Mouse (Mus musculus) G1E (cell line): ENCODE data around the gene Myo15. TPM values are rescaled to one million over a fixed set of nuclear protein-coding genes. Genes with fewer than 3 reads are reported as not detected.
A peak's percentile ranks its signal among the peaks of the same experiment; 100 is the strongest.

Experiments
- ATAC-seq: 2 replicates; pipeline ENCODE4 v1.8.0; 2016; ENCODE audit warnings: mild to moderate bottlenecking; ENCODE audit not compliant: insufficient number of reproducible peaks, poor library complexity, low FRiP score, severe bottlenecking; ENCODE audit errors: extremely low read depth
- DNase-seq: peaks from one replicate; pipeline ENCODE4 v3.0.0; 2012; ENCODE audit warnings: low spot score
- H3K27me3 ChIP-seq: 2 replicates; pipeline ENCODE4 v1.6.1; 2012; ENCODE audit warnings: mild to moderate bottlenecking, low read length, inconsistent platforms; ENCODE audit not compliant: insufficient read depth
- H3K36me3 ChIP-seq: replicated peaks from 2 replicates; pipeline ENCODE3; 2012; ENCODE audit warnings: mild to moderate bottlenecking, inconsistent platforms
- H3K4me1 ChIP-seq: 2 replicates; pipeline ENCODE4 v1.6.1; 2012; ENCODE audit warnings: low read depth, low read length, inconsistent platforms, mixed read lengths; ENCODE audit not compliant: insufficient read depth
- H3K4me3 ChIP-seq: 2 replicates; pipeline ENCODE4 v1.5.1; 2012; ENCODE audit warnings: low read depth, mild to moderate bottlenecking, inconsistent platforms, low read length, moderate library complexity, mixed read lengths
- H3K9me3 ChIP-seq: replicated peaks from 2 replicates; pipeline ENCODE4 v1.6.1; 2012; ENCODE audit warnings: inconsistent platforms
- CTCF ChIP-seq: IDR thresholded peaks from 2 replicates; pipeline ENCODE4 v1.5.1; 2012; ENCODE audit warnings: low read depth, low read length, inconsistent platforms, mixed read lengths
- GATA1 ChIP-seq: IDR thresholded peaks from 2 replicates; pipeline ENCODE4 v1.6.1; 2012; ENCODE audit warnings: borderline replicate concordance, low read length, inconsistent platforms, mixed read lengths
- GATA2 ChIP-seq: IDR thresholded peaks from 2 replicates; pipeline ENCODE4 v1.6.1; 2012; ENCODE audit warnings: low read depth, low read length, inconsistent platforms, borderline replicate concordance
- POLR2AphosphoS5 ChIP-seq: IDR thresholded peaks from 2 replicates; pipeline ENCODE4 v1.6.1; 2012; ENCODE audit warnings: low read depth, low read length, inconsistent platforms; ENCODE audit not compliant: insufficient replicate concordance
- TAL1 ChIP-seq: conservative IDR thresholded peaks from 2 replicates; pipeline ENCODE4 v1.6.1; 2012; ENCODE audit warnings: low read depth, low read length, inconsistent platforms, mixed read lengths
- polyA plus RNA-seq: library from polyadenylated mRNA; stranded (reverse); fragments of >175 nt; gene quantifications from 2 replicates; pipeline ENCODE4 v1.2.3, GENCODE M21; 2012
- total RNA-seq, 2 experiments: library from RNA; stranded (forward) in 1 of 2; stranded (reverse) in 1 of 2; fragments of 200-1000 nt in 1 of 2; fragments of >200 nt in 1 of 2; fragmentation: Nextera tagmentation in 1 of 2; gene quantifications; 2 replicates each; pipeline ENCODE4 v1.2.3; 2014 to 2017

Myo15 gene
- total and polyA plus RNA-seq, 3 experiments = 0.03 to 0.08 (median 0.05) TPM

DNA sequence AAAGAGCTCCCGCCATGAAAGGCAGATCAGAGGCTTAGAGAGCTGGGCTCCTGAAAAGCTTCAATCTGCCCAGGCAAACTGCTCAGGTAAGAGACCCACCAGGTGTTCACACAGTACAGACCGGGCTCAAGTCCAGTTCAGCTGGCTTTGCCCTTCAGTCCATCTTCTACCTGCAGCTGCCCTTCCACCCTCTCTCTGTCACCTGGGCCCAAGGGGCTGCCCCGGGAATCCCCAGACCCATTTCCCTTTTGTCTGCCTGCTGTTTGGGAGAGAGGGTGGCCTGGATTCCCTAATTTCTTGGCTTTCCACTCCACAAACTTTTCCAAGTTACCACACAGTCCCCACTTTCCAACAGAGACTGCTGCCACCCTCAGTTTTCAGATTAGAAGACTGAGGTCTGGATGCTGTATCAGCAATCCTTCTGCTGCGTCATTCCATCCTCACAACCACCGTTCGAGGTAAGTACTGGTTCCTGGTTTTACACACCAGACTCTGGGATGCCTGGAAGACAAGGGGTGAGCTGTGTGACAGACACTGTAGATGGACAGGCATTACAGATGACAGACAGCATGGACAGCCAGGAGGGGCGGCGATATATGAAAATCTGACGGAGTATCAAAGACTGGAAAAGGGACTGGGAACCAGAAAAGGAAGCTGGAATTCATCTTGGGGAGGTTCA, 67.2 kb downstream of the Myo15 start, which contains the start of gene Alkbh5:
TSS of gene Alkbh5 (plus strand) at position 202 of the 679 bp plus-strand sequence.
- ATAC-seq = no peak
- Histone ChIP-seq H3K27me3 (peaks cover 15% of the 10 kb centered on the region), H3K4me1 (peaks cover 35% of the 10 kb centered on the region), H3K9me3 (no peaks in the 10 kb centered on the region), H3K36me3 (peaks cover 24% of the 10 kb centered on the region), H3K4me3 (peak within 1 kb of the TSS; percentile 96)
- DNase-seq = no peak
- TF ChIP-seq TAL1 (no peak), GATA2 (no peak), GATA1 (no peak), CTCF (no peak), POLR2AphosphoS5 (no peak)

DNA sequence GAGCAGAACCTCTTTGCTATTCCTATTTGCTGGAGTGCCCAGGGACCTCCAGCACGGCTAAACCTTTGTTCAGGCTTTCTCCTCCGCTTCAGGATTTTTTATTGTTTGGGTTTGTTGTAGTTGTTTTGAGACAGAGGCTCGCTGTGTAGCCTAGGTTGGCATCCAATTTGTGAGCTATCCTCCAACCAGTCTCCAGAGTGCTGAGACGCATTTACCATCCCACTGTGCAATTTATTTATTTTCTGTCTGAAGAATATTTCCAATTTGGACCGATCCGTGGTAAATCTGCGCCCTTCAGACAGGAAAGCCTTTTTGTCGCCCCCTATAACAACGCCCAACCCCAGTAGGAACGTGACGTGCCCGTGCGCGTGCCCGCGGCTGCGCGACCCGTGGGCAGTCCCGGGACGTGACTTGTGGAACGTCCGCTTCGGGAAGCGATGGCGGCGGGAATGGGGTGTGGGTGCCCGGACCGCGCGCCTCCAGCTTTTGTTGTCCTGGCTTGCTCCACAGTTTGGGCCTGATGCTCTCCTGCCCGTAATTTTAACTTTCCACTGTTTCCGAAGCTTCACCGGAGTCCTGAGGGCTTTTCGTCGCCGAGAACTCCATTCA, 67.8 kb downstream of the Myo15 start:
- peaks cover 12% of the 10 kb centered on the region for H3K27me3 ChIP-seq
- no peaks in the 10 kb centered on the region for H3K9me3 ChIP-seq
- DNase-seq (peak; percentile 85), ATAC-seq (no peak)
- H3K4me3 ChIP-seq = peak overlapping the region; percentile 96
- no peak for TF ChIP-seq TAL1
- TF ChIP-seq GATA1 = no peak
- no peak for TF ChIP-seq CTCF
- no peak for TF ChIP-seq GATA2
- TF ChIP-seq POLR2AphosphoS5 = no peak
- H3K36me3 ChIP-seq = peaks cover 29% of the 10 kb centered on the region
- H3K4me1 ChIP-seq = peaks cover 38% of the 10 kb centered on the region

DNA sequence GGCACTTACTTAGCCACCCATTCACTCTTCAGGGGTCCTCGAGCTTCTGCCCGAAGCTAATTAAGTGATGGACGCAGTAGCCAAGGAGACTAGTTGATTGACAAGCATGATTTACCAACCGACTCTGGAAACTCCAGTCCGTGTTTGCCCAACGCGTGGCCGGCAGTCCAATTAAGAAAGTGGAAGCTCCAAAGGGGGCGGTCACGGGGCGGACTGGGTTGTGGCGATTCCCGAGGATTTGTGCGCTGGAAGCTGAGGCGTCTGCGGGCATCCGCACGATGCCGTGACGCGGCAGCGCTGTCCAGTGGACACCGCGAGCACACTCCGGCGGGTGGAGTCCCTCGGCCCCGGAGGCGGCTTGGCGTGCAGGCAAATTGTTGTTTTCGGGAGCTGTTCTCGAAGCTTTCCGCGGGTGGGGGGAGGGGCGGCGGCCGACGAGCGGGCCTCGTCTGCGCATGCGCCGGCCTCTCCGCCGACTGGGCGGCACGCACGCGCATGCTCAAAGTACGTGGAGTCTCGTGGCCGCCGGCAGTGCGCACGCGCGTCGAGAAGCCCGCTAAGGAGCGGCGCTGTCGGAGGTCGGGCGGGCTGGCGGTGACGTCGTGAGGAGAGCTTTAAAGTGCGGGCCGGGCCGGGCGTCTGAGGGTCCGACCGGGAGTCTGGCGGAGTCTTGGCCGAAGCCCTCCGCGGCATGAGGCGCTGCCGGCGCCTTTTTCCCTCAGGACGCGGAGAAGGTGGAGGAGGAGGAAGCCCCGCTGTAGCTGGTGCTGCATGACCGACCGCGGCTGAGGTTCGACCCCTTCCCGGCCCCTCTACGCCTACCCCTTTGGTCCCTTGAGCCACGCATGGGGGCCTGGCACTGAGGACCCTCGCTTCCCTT, 68.6 kb downstream of the Myo15 start:
- H3K9me3 ChIP-seq = no peaks in the 10 kb centered on the region
- ATAC-seq (peak; percentile 86), DNase-seq (peak; percentile 94)
- peaks cover 44% of the 10 kb centered on the region for H3K4me1 ChIP-seq
- peaks cover 9% of the 10 kb centered on the region for H3K27me3 ChIP-seq
- peaks cover 35% of the 10 kb centered on the region for H3K36me3 ChIP-seq
- TF ChIP-seq TAL1 (no peak), POLR2AphosphoS5 (no peak), GATA2 (no peak), GATA1 (no peak), CTCF (no peak)
- H3K4me3 ChIP-seq = peak overlapping the region; percentile 96

DNA sequence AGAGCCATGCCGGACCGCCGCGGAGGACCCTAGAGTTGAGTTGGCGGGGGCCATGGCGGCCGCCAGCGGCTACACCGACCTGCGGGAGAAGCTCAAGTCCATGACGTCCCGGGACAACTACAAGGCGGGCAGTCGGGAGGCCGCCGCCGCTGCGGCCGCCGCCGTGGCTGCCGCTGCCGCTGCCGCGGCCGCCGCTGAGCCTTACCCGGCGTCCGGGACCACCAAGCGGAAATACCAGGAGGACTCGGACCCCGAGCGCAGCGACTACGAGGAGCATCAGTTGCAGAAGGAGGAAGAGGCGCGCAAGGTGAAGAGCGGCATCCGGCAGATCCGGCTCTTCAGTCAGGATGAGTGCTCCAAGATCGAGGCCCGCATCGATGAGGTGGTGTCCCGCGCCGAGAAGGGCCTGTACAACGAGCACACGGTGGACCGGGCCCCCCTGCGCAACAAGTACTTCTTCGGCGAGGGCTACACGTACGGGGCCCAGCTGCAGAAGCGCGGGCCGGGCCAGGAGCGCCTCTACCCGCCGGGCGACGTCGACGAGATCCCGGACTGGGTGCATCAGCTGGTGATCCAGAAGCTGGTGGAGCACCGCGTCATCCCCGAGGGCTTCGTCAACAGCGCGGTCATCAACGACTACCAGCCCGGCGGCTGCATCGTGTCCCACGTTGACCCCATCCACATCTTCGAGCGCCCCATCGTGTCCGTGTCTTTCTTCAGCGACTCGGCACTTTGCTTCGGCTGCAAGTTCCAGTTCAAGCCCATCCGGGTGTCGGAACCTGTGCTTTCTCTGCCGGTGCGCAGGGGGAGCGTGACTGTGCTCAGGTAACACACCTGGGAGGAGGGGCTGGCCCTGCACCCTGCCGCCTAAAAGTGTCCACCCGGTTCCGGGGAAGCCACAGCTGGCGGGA, 69.5 kb downstream of the Myo15 start:
- Histone ChIP-seq H3K9me3 (no peaks in the 10 kb centered on the region), H3K4me1 (peaks cover 51% of the 10 kb centered on the region), H3K4me3 (peak overlapping the region; percentile 96), H3K36me3 (peaks cover 40% of the 10 kb centered on the region), H3K27me3 (peaks cover 3% of the 10 kb centered on the region)
- ATAC-seq = no peak
- no peak for TF ChIP-seq GATA1
- TF ChIP-seq GATA2 = no peak
- no peak for TF ChIP-seq POLR2AphosphoS5
- no peak for TF ChIP-seq TAL1
- no peak for TF ChIP-seq CTCF
- peak; percentile 34 for DNase-seq

DNA sequence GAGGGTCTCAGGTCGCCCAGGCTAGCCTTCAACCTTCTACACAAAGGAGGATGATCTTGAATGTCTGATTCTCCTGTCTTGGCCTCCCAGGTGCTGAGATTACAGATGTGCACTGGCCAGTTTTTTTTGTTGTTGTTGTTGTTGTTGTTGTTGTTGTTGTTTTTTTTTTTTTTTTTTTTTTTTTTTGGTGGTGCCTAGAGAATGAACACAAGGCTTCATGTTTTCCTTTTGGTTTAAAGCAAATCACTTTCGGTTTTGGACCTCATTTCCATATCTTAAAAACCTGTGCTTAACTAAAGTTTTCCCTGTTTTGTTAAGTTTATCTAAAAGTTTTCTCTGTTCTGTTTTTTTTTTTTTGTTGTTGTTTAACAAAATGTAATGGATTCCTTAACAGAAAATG, 70.4 kb downstream of the Myo15 start:
- no peak for ATAC-seq
- Histone ChIP-seq H3K27me3 (no peaks in the 10 kb centered on the region), H3K4me3 (peak overlapping the region; percentile 96), H3K4me1 (peaks cover 59% of the 10 kb centered on the region), H3K9me3 (no peaks in the 10 kb centered on the region), H3K36me3 (peaks cover 48% of the 10 kb centered on the region)
- DNase-seq = no peak
- TF ChIP-seq POLR2AphosphoS5 (no peak), GATA2 (no peak), CTCF (no peak)
